Mouse (Mus musculus) midbrain, postnatal 0 days (tissue): ENCODE data around the gene Ttll11. TPM values are rescaled to one million over a fixed set of nuclear protein-coding genes. Genes with fewer than 3 reads are reported as not detected.
A peak's percentile ranks its signal among the peaks of the same experiment; 100 is the strongest.

Experiments
- ATAC-seq: fragments of 200-750 bp; cut with Nextera tagmentation; 2 replicates; pipeline ENCODE4 v1.8.0; 2017; ENCODE audit warnings: moderate number of reproducible peaks, mild to moderate bottlenecking, moderate TSS enrichment, moderate library complexity; ENCODE audit not compliant: low FRiP score
- DNase-seq: peaks from one replicate; pipeline ENCODE4 v3.0.0-alpha.2; 2015; ENCODE audit warnings: low spot score
- H3K27ac ChIP-seq: fragments of 300-500 bp; sonication (generic); 2 replicates; pipeline ENCODE4 v1.5.1; 2014; ENCODE audit warnings: low read depth, mild to moderate bottlenecking, low read length, mixed read lengths
- H3K27me3 ChIP-seq: fragments of 300-500 bp; sonication (generic); 2 replicates; pipeline ENCODE4 v1.6.1; 2014; ENCODE audit warnings: low read length, control low read depth, mixed read lengths; ENCODE audit not compliant: insufficient read depth
- H3K36me3 ChIP-seq: fragments of 300-500 bp; sonication (generic); 2 replicates; pipeline ENCODE4 v1.6.1; 2014; ENCODE audit warnings: low read length, control low read depth, mixed read lengths; ENCODE audit not compliant: insufficient read depth
- H3K4me1 ChIP-seq: fragments of 300-500 bp; sonication (generic); 2 replicates; pipeline ENCODE4 v1.6.1; 2014; ENCODE audit warnings: mild to moderate bottlenecking, control low read depth, antibody characterized with exemption, low read length, mixed read lengths; ENCODE audit not compliant: insufficient read depth
- H3K4me2 ChIP-seq: fragments of 300-500 bp; sonication (generic); 2 replicates; pipeline ENCODE4 v1.6.1; 2014; ENCODE audit warnings: low read depth, mild to moderate bottlenecking, low read length, mixed read lengths; ENCODE audit not compliant: poor library complexity, severe bottlenecking
- H3K4me3 ChIP-seq: fragments of 300-500 bp; sonication (generic); 2 replicates; pipeline ENCODE4 v1.5.1; 2014; ENCODE audit warnings: low read depth, mild to moderate bottlenecking, low read length, moderate library complexity
- H3K9ac ChIP-seq: fragments of 300-500 bp; sonication (generic); replicated peaks from 2 replicates; pipeline ENCODE4 v1.6.1; 2014; ENCODE audit warnings: mild to moderate bottlenecking, low read length, moderate library complexity, mixed read lengths; ENCODE audit not compliant: poor library complexity, severe bottlenecking
- H3K9me3 ChIP-seq: fragments of 300-500 bp; sonication (generic); 2 replicates; pipeline ENCODE4 v1.6.1; 2016; ENCODE audit warnings: low read length, control low read depth
- CTCF ChIP-seq: IDR thresholded peaks from 2 replicates; pipeline ENCODE4 v1.5.1; 2016; ENCODE audit warnings: antibody characterized with exemption, mild to moderate bottlenecking
- WGBS: fragments of 180-500 bp; shearing (Covaris S2); extraction: QIAGEN DNeasy Blood & Tissue Kit; methylation state at CpG from one replicate; pipeline ENCODE4 v1.1.7; 2014; 5-methylcytosine and 5-hydroxymethylcytosine counted together
- polyA plus RNA-seq: library from polyadenylated mRNA; unstranded; fragments of >200 nt; fragmentation: Nextera tagmentation; extraction: Ambion mirVana; gene quantifications from 2 replicates; pipeline ENCODE4 v1.2.1, GENCODE M21; 2015
- total RNA-seq: library from RNA; depleted of rRNA; stranded (reverse); fragments of >200 nt; gene quantifications from 2 replicates; pipeline ENCODE4 v1.2.3, GENCODE M21; 2014

Gene Ttll11
- total and polyA plus RNA-seq, 2 experiments from 2014 or later, result 7.8 to 15.8 TPM

DNA sequence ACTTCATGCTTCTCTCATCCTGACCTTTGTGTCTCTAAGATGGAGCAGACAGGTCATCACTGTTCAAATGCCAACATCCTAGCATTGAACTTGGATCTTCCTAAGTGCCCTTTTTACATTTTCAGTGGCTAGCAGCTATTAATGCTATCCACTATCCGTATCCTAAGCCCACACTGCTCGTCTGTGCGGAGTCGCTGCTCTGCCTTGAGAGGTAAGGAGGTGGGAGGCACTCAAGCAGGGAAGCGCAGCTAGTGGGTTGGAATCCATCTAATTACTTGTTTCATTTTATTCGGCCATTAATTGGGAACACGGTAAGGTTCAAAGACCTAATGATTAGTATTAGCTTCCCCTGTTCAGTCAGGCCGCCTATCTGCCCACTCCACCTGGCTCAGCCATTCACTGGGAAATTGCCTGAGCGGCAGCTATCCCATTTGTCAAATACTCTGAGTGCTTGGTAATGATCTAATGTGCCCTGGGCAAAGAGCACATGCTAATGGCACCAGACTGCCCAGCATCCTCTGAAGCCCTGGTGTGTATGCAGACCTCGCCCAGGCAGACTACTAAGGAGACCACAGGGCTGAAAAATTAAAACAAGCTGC, 130.0 kb downstream of the Ttll11 start:
- no peak overlapping the region for H3K4me2 ChIP-seq
- H3K27ac ChIP-seq, result no peak overlapping the region
- H3K27me3 ChIP-seq, result no peaks in the 10 kb centered on the region
- H3K4me1 ChIP-seq, result 0 out of 2 replicates have a peak, but pooled peaks cover 3% of the 10 kb centered on the region
- no peaks in the 10 kb centered on the region for H3K9me3 ChIP-seq
- ATAC-seq (no peak), DNase-seq (no peak)
- 46% methylated on average over 10 of the region's 10 CpGs for WGBS
- TF ChIP-seq CTCF, result no peak
- H3K9ac ChIP-seq, result no peak overlapping the region
- H3K4me3 ChIP-seq, result no peak overlapping the region
- H3K36me3 ChIP-seq, result no peaks in the 10 kb centered on the region

- peak; percentile 6; the same call in 1 of the 2 replicates for TF ChIP-seq CTCF
- Histone ChIP-seq H3K9ac (no peak overlapping the region), H3K4me3 (no peak overlapping the region), H3K4me1 (0 out of 2 replicates have a peak, but pooled peaks cover 3% of the 10 kb centered on the region), H3K36me3 (no peaks in the 10 kb centered on the region), H3K27me3 (no peaks in the 10 kb centered on the region), H3K9me3 (no peaks in the 10 kb centered on the region), H3K27ac (no peak overlapping the region), H3K4me2 (no peak overlapping the region)
- 36% methylated on average over 11 of the region's 11 CpGs for WGBS
- ATAC-seq (no peak), DNase-seq (no peak)
Observed at GRCm38 (mm10) chr2:35845611-35846504, 133.9 kb downstream of the Ttll11 start.

GRCm38 (mm10) chr2:35843896-35844690, 135.6 kb downstream of the Ttll11 start:
- Histone ChIP-seq H3K4me3 (no peak overlapping the region), H3K27ac (no peak overlapping the region), H3K4me1 (peaks cover 3% of the 10 kb centered on the region; the same call in 1 of the 2 replicates), H3K27me3 (no peaks in the 10 kb centered on the region), H3K9ac (no peak overlapping the region), H3K36me3 (no peaks in the 10 kb centered on the region), H3K9me3 (no peaks in the 10 kb centered on the region), H3K4me2 (no peak overlapping the region)
- ATAC-seq, result no peak
- WGBS, result 40% methylated on average over 13 of the region's 13 CpGs
- no peak for DNase-seq
- no peak for TF ChIP-seq CTCF

- Histone ChIP-seq H3K4me2 (no peak overlapping the region), H3K27me3 (no peaks in the 10 kb centered on the region)
Observed at GRCm38 (mm10) chr2:35842780-35843474, 136.8 kb downstream of the Ttll11 start.

GRCm38 (mm10) chr2:35841841-35842420, 137.8 kb downstream of the Ttll11 start:
- Histone ChIP-seq H3K9me3 (no peaks in the 10 kb centered on the region), H3K27ac (no peak overlapping the region), H3K4me3 (no peak overlapping the region), H3K9ac (no peak overlapping the region), H3K4me2 (no peak overlapping the region), H3K4me1 (peaks cover 3% of the 10 kb centered on the region; the same call in 1 of the 2 replicates), H3K36me3 (no peaks in the 10 kb centered on the region), H3K27me3 (no peaks in the 10 kb centered on the region)
- TF ChIP-seq CTCF, result 0 out of 2 replicates have a peak, but pooled peaks have one; percentile 17
- 66% methylated on average over 4 of the region's 4 CpGs for WGBS
- DNase-seq (no peak), ATAC-seq (no peak)

More at GRCm38 (mm10) chr2:35842780-35843474, 136.8 kb downstream of the Ttll11 start:
- no peak overlapping the region for H3K27ac ChIP-seq
- no peak overlapping the region for H3K4me3 ChIP-seq
- DNase-seq (no peak), ATAC-seq (peak; percentile 70)
- H3K9ac ChIP-seq, result no peak overlapping the region
- H3K36me3 ChIP-seq, result no peaks in the 10 kb centered on the region
- H3K9me3 ChIP-seq, result no peaks in the 10 kb centered on the region
- WGBS, result 48% methylated on average over 16 of the region's 16 CpGs
- TF ChIP-seq CTCF, result no peak
- H3K4me1 ChIP-seq, result peaks cover 3% of the 10 kb centered on the region; the same call in 1 of the 2 replicates
